Mouse (Mus musculus) E14TG2a.4 (cell line): ENCODE data around the gene Fdxr.

Experiments used
- H3K27me3 ChIP-seq: 2 replicates; pipeline ENCODE4 v1.6.1; 2014; ENCODE audit warnings: low read length, control low read depth; ENCODE audit not compliant: insufficient read depth
- H3K36me3 ChIP-seq: 2 replicates; pipeline ENCODE4 v1.6.1; 2014; ENCODE audit warnings: low read length, control low read depth; ENCODE audit not compliant: insufficient read depth
- H3K4me1 ChIP-seq: replicated peaks from 2 replicates; pipeline ENCODE4 v1.6.1; 2014; ENCODE audit warnings: low read depth, low read length, control low read depth
- H3K4me3 ChIP-seq: replicated peaks from 2 replicates; pipeline ENCODE4 v1.5.1; 2014; ENCODE audit warnings: mild to moderate bottlenecking, low read length
- H3K9me3 ChIP-seq: 2 replicates; pipeline ENCODE4 v1.6.1; 2014; ENCODE audit warnings: low read length, control low read depth
- CTCF ChIP-seq: conservative IDR thresholded peaks from 2 replicates; pipeline ENCODE4 v1.5.1; 2014; ENCODE audit warnings: low read length
- NANOG ChIP-seq: IDR thresholded peaks from 2 replicates; pipeline ENCODE4 v1.6.1; 2014; ENCODE audit warnings: borderline replicate concordance, low read length, mixed read lengths
- POU5F1 ChIP-seq: IDR thresholded peaks from 2 replicates; pipeline ENCODE4 v1.6.1; 2014; ENCODE audit warnings: low read length, borderline replicate concordance

Gene Fdxr

GRCm38 (mm10) chr11:115269330-115270066 is 7.4 kb downstream of the Fdxr start:
- H3K4me3 ChIP-seq, result peak overlapping the region; percentile 57

GRCm38 (mm10) chr11:115267958-115268357 is 8.9 kb downstream of the Fdxr start:
- no peak overlapping the region for H3K4me3 ChIP-seq
- no peaks in the 10 kb centered on the region for H3K9me3 ChIP-seq
- H3K36me3 ChIP-seq, result peaks cover 31% of the 10 kb centered on the region
- peaks cover 60% of the 10 kb centered on the region for H3K27me3 ChIP-seq
- TF ChIP-seq CTCF (no peak), NANOG (no peak), POU5F1 (no peak)
- peaks cover 64% of the 10 kb centered on the region for H3K4me1 ChIP-seq

More at GRCm38 (mm10) chr11:115269330-115270066, 7.4 kb downstream of the Fdxr start:
- H3K9me3 ChIP-seq, result no peaks in the 10 kb centered on the region
- TF ChIP-seq POU5F1 (no peak), CTCF (no peak), NANOG (no peak)
- H3K4me1 ChIP-seq, result peaks cover 66% of the 10 kb centered on the region
- H3K27me3 ChIP-seq, result peaks cover 46% of the 10 kb centered on the region
- peaks cover 31% of the 10 kb centered on the region for H3K36me3 ChIP-seq

- H3K4me3 ChIP-seq, result peak within 1 kb of the TSS; percentile 75
- peaks cover 67% of the 10 kb centered on the region for H3K27me3 ChIP-seq
- H3K9me3 ChIP-seq, result no peaks in the 10 kb centered on the region
- TF ChIP-seq NANOG (no peak), CTCF (no peak), POU5F1 (no peak)
- peaks cover 69% of the 10 kb centered on the region for H3K4me1 ChIP-seq
- peaks cover 28% of the 10 kb centered on the region for H3K36me3 ChIP-seq
Measured at GRCm38 (mm10) chr11:115267061-115267883, 9.6 kb downstream of the Fdxr start, which contains the start of gene Grin2c. Gene Grin2c, minus strand, starts transcription at chr11:115267243.

- Histone ChIP-seq H3K36me3 (peaks cover 21% of the 10 kb centered on the region), H3K4me3 (peak overlapping the region; percentile 75), H3K4me1 (peaks cover 66% of the 10 kb centered on the region), H3K9me3 (no peaks in the 10 kb centered on the region), H3K27me3 (peaks cover 76% of the 10 kb centered on the region)
- no peak for TF ChIP-seq POU5F1
- TF ChIP-seq NANOG, result no peak
- TF ChIP-seq CTCF, result no peak
Measured at GRCm38 (mm10) chr11:115266400-115266778, 10.5 kb downstream of the Fdxr start.

- Histone ChIP-seq H3K9me3 (no peaks in the 10 kb centered on the region), H3K4me1 (peaks cover 64% of the 10 kb centered on the region), H3K27me3 (peaks cover 81% of the 10 kb centered on the region), H3K4me3 (peak overlapping the region; percentile 75), H3K36me3 (peaks cover 17% of the 10 kb centered on the region)
- no peak for TF ChIP-seq POU5F1
- no peak for TF ChIP-seq CTCF
- no peak for TF ChIP-seq NANOG
Measured at GRCm38 (mm10) chr11:115265771-115266399, 11.0 kb downstream of the Fdxr start.

GRCm38 (mm10) chr11:115264862-115265668 is 11.8 kb downstream of the Fdxr start:
- no peak; the same call in 1 of the 2 replicates for TF ChIP-seq CTCF
- TF ChIP-seq NANOG, result no peak
- peak overlapping the region; percentile 69 for H3K4me3 ChIP-seq
- H3K9me3 ChIP-seq, result no peaks in the 10 kb centered on the region
- H3K27me3 ChIP-seq, result peaks cover 89% of the 10 kb centered on the region
- peaks cover 14% of the 10 kb centered on the region for H3K36me3 ChIP-seq
- H3K4me1 ChIP-seq, result peaks cover 59% of the 10 kb centered on the region

GRCm38 (mm10) chr11:115264136-115264861 is 12.6 kb downstream of the Fdxr start:
- Histone ChIP-seq H3K27me3 (peaks cover 95% of the 10 kb centered on the region), H3K4me3 (no peak overlapping the region), H3K36me3 (peaks cover 14% of the 10 kb centered on the region), H3K9me3 (no peaks in the 10 kb centered on the region), H3K4me1 (peaks cover 52% of the 10 kb centered on the region)
- no peak for TF ChIP-seq POU5F1
- TF ChIP-seq CTCF, result no peak
- TF ChIP-seq NANOG, result no peak
